Mouse (Mus musculus) urinary bladder, postnatal 36 days (tissue): ENCODE measurements around the gene Tfap2b.

Experiments
- DNase-seq, 2 experiments: peaks; one replicate each; pipeline ENCODE4 v3.0.0; 2022; ENCODE audit warnings: low spot score in 2 of 2, mixed read lengths in 1 of 2

Tfap2b gene

GRCm38 (mm10) chr1:19233857-19234256 lies 25.1 kb downstream of the Tfap2b start:
- DNase-seq, result no peak

GRCm38 (mm10) chr1:19234432-19235205 lies 25.9 kb downstream of the Tfap2b start:
- no peak for DNase-seq

GRCm38 (mm10) chr1:19236051-19236450 lies 27.3 kb downstream of the Tfap2b start:
- DNase-seq, result no peak

- no peak for DNase-seq
Observed at GRCm38 (mm10) chr1:19236591-19236990, 27.9 kb downstream of the Tfap2b start.

GRCm38 (mm10) chr1:19237061-19237460 lies 28.3 kb downstream of the Tfap2b start:
- no peak for DNase-seq

GRCm38 (mm10) chr1:19237721-19238410 lies 29.2 kb downstream of the Tfap2b start:
- DNase-seq, result no peak

- DNase-seq, result no peak
Observed at GRCm38 (mm10) chr1:19240054-19240453, 31.3 kb downstream of the Tfap2b start.

- DNase-seq, result no peak
Observed at GRCm38 (mm10) chr1:19241316-19241715, 32.6 kb downstream of the Tfap2b start.

- no peak for DNase-seq
Observed at GRCm38 (mm10) chr1:19242021-19242420, 33.3 kb downstream of the Tfap2b start.

GRCm38 (mm10) chr1:19245032-19245431 lies 36.3 kb downstream of the Tfap2b start:
- DNase-seq, result no peak

- DNase-seq, result no peak
Observed at GRCm38 (mm10) chr1:19251286-19251685, 42.6 kb downstream of the Tfap2b start.

GRCm38 (mm10) chr1:19269596-19269995 lies 60.9 kb downstream of the Tfap2b start:
- no peak for DNase-seq
